Mouse (Mus musculus) thymus, postnatal 36 days (tissue): ENCODE measurements at regions not wholly inside any gene's neighbourhood (a gene's known extent, or its start where the extent isn't known, plus 50 kb on each side); places are given as distances from the start of the nearest gene placed in this dataset.

Source experiments
- DNase-seq, 2 experiments: peaks; one replicate each; pipeline ENCODE4 v3.0.0; 2022; ENCODE audit warnings: mixed read lengths in 2 of 2

GRCm38 (mm10) chr4:89000855-89001254, 120.9 kb upstream of the Ifne start:
- DNase-seq, result no peak

GRCm38 (mm10) chr4:89000200-89000599, 120.2 kb upstream of the Ifne start:
- no peak for DNase-seq

GRCm38 (mm10) chr4:88998286-88998685, 118.3 kb upstream of the Ifne start:
- DNase-seq, result no peak

- no peak for DNase-seq
Observed at GRCm38 (mm10) chr4:88995129-88995919, 115.3 kb upstream of the Ifne start.

GRCm38 (mm10) chr4:88994486-88994885, 114.5 kb upstream of the Ifne start:
- DNase-seq, result no peak

GRCm38 (mm10) chr4:88992498-88992897, 112.5 kb upstream of the Ifne start:
- no peak for DNase-seq

GRCm38 (mm10) chr4:88988363-88988762, 108.4 kb upstream of the Ifne start:
- DNase-seq, result no peak

GRCm38 (mm10) chr4:88987103-88987502, 107.1 kb upstream of the Ifne start:
- no peak for DNase-seq

GRCm38 (mm10) chr4:88982457-88982856, 102.5 kb upstream of the Ifne start:
- no peak for DNase-seq

- DNase-seq, result no peak
Observed at GRCm38 (mm10) chr4:88977099-88977888, 97.3 kb upstream of the Ifne start.

- no peak for DNase-seq
Observed at GRCm38 (mm10) chr4:88974535-88974934, 94.5 kb upstream of the Ifne start.

- no peak for DNase-seq
Observed at GRCm38 (mm10) chr4:88969134-88969841, 89.3 kb upstream of the Ifne start.

GRCm38 (mm10) chr4:88959621-88960020, 79.6 kb upstream of the Ifne start:
- DNase-seq, result no peak

- DNase-seq, result no peak
Observed at GRCm38 (mm10) chr4:88956605-88957004, 76.6 kb upstream of the Ifne start.

- no peak for DNase-seq
Observed at GRCm38 (mm10) chr4:88956151-88956550, 76.2 kb upstream of the Ifne start.

- no peak for DNase-seq
Observed at GRCm38 (mm10) chr4:88955571-88955970, 75.6 kb upstream of the Ifne start.

GRCm38 (mm10) chr4:88954045-88954444, 74.0 kb upstream of the Ifne start:
- DNase-seq, result no peak

GRCm38 (mm10) chr4:88951034-88951336, 71.0 kb upstream of the Ifne start:
- no peak for DNase-seq

GRCm38 (mm10) chr4:88950181-88951033, 70.4 kb upstream of the Ifne start:
- DNase-seq, result no peak

- no peak for DNase-seq
Observed at GRCm38 (mm10) chr4:88948027-88948859, 68.2 kb upstream of the Ifne start.

GRCm38 (mm10) chr4:88941955-88942354, 62.0 kb upstream of the Ifne start:
- DNase-seq, result no peak

GRCm38 (mm10) chr4:88940670-88941069, 60.7 kb upstream of the Ifne start:
- DNase-seq, result no peak
